Mouse (Mus musculus) cerebellum, postnatal 36 days (tissue): Measurements from ENCODE around the gene Lhx5.

ENCODE experiments used
- DNase-seq, 2 experiments: peaks; one replicate each; pipeline ENCODE4 v3.0.0; 2021 to 2022; ENCODE audit warnings: mixed read lengths in 2 of 2

The Lhx5 gene

DNA sequence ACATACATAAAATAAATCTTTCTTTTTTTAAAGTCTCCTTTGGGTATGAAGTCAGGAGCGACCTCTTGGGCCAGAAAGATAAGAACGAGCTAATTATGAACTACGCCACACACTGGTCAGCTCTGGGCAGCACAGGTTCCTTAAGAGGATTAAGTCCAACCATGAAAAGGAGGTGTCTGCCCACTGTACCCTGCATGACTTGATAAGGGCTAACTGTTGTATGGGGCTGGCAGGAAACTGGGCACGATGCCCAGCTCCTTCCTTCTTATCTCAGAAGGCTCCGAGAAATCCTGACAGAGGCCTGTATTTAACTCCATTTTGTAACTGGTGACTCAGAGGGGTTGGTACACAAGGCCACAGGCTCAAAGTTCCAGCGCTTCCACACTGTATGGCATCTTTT is 34.4 kb downstream of the Lhx5 start:
- no peak for DNase-seq

DNA sequence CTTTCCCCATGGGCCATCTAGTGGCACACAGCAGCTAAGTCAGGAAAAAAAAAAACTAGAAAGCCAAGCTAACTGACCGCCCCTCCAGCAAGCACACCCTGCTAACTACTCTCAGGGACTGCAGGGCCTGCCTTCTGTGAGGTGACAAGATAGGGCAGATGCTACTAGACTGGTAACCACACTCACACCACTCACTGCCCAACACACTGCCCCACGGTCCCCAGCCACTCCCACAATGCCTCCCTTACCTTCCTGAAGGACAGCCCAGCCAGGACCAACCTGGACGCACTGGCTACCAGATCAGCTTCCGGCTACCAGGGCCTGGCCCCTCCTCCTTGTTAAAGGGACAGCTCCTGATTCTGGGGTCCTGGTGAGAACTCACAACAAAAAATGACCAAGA is 35.5 kb downstream of the Lhx5 start:
- DNase-seq: no peak

DNA sequence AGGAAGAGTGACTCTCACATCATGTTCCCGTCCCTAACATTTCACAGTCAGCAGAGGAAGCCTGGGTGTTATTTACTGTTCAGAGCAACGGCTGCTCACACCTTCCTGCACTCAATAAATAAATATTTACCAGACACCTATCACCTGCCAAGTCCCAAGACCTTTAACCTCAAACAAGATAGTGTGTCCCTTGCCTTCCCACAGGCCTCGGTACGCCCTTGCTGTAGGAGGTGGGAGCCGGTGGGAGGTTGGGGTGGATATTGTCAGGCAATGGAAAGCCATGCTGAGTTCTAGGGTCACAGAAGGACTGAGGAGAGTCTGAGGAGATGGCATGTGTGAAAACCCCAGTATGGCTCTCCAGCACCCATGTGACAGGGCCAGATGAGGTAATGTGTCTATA is 36.8 kb downstream of the Lhx5 start:
- no peak for DNase-seq

DNA sequence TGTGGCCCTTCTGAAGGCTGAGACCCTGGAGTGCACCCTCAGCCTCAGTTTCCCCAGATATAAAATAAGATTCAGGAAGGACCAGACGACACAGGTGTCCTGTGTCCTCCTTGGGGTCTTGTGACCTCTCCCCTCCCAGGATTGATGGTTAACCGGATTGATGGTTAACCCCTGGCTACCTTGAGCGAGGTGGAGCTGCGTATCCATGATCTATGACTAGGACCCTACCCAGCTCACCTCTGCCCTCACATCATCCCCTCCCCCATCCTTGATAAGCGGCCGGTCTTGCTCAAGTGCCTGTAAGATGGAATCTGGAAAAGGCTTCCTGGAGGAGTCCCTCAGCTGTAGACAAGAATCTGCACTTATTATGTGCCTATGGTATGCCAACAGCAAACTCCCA is 37.3 kb downstream of the Lhx5 start:
- no peak for DNase-seq

DNA sequence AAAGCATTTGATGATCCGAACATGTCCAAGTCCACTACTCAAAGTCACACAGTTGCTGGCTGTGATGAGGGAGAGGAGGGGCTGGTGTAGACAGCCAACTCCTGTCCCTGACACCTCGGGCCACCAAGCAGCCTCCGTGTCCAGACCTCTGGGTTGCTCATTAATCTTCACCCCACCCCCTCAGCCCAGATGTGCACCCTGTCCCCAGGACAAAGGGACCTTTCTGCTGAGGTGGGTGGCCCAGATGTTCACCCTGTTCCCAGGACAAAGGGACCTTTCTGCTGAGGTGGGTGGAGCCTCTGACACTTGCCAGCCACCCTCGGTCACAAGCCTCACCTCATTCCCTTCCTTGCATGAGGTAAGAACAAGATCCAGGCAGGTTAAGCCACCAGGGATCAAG is 40.0 kb downstream of the Lhx5 start:
- DNase-seq: no peak

DNA sequence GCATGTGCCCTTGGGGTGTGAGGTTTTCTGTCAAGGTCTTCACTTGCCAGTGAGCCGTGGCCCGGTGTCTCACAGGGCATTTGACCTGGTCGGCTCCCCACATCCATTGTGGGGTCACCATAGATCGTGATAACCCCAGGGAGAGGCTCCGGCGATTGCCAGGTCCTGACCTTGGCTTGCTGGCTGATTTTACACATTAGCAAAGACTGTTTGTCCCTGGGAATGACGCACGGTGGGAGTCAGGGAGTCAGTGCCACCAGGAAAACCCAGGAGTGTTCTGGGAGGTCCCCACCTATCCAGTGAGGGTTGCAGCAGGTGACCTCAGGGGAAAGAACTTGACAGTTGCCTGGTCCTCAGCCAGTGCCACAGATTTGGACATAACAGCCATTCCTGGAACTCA is 41.3 kb downstream of the Lhx5 start, which contains the start of gene Sdsl:
Gene Sdsl (minus strand): TSS at position 41 of the 400 bp plus-strand sequence.
- no peak for DNase-seq

DNA sequence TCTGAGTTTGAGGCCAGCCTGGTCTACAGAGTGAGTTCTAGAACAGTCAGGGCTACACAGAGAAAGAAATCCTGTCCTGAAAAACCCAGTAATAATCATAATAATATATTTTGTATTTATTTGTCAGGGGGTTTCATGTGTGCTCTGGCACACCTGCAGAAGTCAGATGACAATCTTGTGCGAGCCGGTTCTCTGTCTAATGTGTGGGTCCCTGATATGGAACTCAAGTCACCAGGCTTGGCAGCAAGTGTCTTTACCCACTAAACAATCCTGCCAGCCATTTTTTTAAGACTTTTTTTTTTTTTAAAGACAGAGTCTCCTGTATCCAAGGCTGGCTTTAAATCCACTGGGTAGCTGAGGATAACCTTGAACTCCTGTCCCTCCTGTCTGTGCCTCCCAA is 41.9 kb downstream of the Lhx5 start:
- no peak for DNase-seq

DNA sequence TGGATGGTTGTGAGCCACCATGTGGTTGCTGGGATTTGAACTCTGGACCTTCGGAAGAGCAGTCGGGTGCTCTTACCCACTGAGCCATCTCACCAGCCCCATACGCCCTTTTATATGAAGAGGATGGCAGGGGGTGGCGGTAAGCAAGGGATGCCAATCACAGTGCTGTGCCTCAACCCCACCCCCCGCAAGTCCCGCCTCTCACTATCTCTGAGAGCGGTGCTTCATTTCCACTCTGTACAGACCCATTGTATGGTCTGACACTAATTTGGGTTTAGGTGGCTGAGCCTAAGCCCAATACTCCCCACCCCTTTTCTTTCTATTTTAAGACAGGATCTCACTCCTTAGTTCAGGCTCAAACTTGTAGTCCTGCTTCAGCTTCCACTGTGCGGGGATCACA is 44.4 kb downstream of the Lhx5 start:
- DNase-seq: no peak

DNA sequence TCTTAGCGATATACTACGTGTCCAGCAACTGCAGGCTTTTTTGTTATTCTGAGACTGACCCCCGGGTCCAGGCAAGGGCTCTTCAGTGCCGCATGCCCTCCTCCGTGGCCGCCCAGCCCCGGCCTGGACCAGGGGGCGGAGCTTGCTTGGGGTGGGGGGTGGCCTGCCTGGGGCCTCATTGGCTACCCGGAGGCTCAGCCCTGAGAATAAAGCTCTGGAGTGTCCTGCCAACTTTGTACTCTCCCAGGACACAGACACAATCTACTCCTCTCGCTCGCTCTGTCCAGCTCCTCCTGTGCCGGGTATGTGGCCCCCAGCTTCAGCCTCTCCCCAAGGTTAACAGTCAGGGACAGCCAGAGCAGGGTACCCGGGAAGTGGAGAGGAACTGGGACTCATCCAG is 44.8 kb downstream of the Lhx5 start, which contains the start of gene Sds:
Gene Sds (plus strand): TSS at position 231 of the 400 bp plus-strand sequence.
- no peak for DNase-seq

DNA sequence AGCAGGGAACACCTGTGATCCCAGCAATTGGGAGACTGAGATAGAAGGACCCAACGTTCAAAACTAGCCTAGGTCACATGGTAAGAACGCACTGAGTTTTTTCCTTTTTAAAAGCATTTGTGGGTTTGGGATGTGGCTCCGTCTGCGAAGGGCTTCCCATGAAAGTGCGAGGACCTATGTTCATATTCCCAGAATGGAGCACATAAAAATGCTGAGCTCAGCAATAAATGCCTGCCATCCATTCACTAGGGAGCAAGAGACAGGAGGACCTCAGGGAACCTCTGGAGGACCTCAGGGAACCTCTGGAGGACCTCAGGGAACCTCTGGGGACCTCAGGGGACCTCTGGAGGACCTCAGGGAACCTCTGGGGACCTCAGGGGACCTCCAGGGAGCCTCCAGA is 46.5 kb downstream of the Lhx5 start:
- DNase-seq: no peak

DNA sequence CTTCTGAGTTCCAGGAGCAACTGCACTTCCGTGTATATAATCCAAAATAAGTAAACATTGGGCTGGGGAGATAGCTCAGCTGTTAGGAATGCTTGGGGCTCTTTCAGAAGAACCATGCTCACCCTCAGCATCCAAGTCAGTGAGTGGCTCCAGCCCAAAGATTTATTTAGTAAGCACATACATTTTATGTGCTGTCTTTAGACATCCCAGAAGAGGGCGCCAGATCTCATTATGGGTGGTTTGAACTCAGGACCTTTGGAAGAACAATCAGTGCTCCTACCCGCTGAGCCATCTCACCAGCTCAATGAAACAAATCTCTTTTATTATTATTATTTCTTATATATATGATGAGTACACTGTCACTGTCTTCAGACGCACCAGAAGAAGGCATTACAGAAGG is 48.0 kb downstream of the Lhx5 start:
- no peak for DNase-seq

DNA sequence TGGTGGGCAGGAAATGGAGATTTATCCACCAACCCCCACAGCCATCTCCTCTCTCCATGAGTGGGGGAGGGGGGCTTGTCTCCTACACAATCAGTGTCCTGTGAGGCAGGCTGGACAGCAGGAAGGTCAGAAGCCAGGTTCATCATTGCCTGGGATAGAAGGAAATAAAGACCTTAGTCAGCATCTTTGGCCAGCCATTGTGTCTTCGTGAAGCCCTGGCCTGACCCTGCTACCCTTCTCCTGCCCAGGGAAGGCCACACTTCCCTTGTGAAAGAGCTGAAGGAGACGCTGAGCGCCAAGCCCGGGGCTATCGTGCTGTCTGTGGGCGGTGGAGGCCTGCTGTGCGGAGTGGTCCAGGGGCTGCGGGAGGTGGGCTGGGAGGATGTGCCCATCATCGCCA is 49.7 kb downstream of the Lhx5 start:
- no peak for DNase-seq

DNA sequence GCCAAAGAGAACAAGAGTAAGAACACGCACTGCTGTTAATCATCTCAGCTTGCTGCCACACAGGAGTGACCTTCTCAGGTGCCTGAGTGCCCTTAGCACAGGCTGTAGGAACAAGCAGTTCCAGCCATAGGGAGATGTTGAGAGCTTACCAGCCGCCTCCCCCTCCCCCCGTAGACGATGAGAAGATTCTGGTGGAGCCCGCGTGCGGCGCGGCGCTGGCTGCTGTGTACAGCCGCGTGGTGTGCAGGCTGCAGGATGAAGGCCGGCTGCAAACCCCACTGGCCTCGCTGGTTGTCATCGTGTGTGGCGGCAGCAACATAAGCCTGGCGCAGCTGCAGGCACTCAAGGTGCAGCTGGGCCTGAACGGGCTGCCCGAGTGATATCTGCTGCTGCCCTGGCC is 51.9 kb downstream of the Lhx5 start:
- no peak for DNase-seq

DNA sequence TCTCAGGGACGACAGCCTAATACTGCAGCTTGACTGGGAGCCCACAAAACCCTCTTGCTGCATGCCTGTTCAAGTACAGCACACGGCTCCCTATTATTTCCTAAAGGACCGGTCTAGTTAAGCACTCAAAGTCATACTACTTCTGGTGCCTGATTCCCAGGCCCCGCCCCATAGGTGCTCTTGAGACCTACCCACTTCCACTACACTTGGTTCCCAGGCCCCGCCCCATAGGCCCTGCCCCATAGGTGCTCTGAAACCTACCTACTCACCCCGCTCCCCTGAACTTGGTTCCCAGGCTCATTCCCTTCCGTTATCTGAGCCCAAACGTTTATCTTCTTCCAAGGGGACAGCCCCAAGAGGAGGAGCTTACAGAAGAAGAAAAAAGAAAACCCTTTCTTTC is 56.3 kb downstream of the Lhx5 start:
- no peak for DNase-seq

DNA sequence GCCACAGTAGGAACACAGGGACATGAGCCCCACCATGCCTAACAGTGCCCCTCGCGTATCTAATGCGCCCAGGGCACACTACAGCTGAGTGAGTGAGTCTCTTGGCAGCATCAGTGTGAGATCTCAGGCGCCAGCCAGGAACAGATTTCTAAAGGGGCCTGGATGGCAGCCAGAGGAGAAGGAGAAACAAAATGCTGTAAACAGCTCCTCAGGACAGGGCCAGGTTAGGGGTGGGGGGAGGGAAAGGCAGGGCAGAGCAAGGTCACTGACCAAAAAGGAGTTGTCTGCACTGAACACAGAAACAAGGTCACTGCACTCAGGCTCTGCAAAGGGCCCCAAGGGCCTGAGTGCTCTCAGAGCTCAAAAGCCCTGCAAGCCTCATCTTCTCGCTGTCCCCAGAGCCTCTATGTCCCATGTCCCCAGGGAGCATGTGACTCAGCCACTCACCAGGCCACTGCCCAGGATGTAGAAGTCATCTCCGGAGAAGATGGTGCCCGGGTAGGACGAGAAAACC is 59.2 kb downstream of the Lhx5 start:
- DNase-seq: peak; percentile 56 to 67
